Mouse (Mus musculus): ENCODE measurements around the gene Ifitm5.

DNA sequence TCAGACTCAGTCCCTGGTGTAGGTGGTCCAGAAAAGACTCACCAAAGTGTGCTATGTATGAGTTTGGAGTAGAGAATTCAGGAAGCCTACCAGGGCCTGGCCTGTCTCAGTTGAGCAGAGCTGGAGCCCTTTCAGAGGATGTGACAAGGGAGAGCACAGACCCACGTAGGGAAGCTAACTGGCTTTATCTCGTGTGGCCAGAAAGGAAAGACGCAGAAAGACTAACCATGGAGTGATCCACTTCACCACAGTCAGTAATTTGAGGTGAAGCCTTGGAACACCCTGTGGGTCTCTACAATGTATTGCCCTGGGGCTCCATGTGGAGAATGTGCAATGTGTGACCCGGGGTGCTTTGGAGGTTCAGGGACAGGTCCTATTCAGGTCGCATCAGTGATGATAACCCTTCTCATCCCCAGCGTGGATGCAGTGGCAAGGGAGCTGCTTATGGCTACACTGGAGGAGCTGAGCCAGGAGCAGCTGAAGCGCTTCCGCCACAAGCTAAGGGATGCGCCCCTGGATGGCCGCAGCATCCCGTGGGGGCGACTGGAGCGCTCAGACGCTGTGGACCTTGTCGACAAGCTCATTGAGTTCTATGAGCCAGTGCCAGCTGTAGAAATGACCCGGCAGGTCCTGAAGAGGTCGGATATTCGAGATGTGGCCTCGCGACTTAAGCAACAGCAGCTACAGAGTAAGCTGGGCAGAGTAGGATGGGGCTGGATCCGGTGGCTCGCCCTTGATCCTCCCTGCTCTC, 28.7 kb downstream of the Ifitm5 start:
- TF ChIP-seq ZNF384 (IDR thresholded peaks at IDR 0.05; ENCODE audit: low read depth, low read length): no peak
- no peak for TF ChIP-seq MXI1 (IDR thresholded peaks at IDR 0.05; ENCODE audit: low read depth, low read length)
- no peak for TF ChIP-seq ZC3H11A (IDR thresholded peaks at IDR 0.05; ENCODE audit: low read depth, low read length)
- TF ChIP-seq GATA1 (IDR thresholded peaks at IDR 0.05; ENCODE audit: low read depth, low read length): no peak
